Mouse (Mus musculus) kidney, postnatal 36 days (tissue): ENCODE data around the gene Mettl1.

Experiments
- DNase-seq, 2 experiments: peaks; one replicate each; pipeline ENCODE4 v3.0.0; 2021 to 2022; ENCODE audit warnings: mixed read lengths in 2 of 2

Mettl1 gene

GRCm38 (mm10) chr10:127090560-127091411, 49.6 kb downstream of the Mettl1 start:
- peak; percentile 73 to 90 for DNase-seq

GRCm38 (mm10) chr10:127091507-127092396, 50.5 kb downstream of the Mettl1 start:
- DNase-seq, result peak in 1 of 2 experiments; percentile 71

- DNase-seq, result no peak
Measured at GRCm38 (mm10) chr10:127092742-127093141, 51.5 kb downstream of the Mettl1 start.

- peak in 1 of 2 experiments; percentile 39 for DNase-seq
Measured at GRCm38 (mm10) chr10:127094382-127094802, 53.2 kb downstream of the Mettl1 start.
